8 mouse cellular contexts compared by ENCODE assay signal in genomic region chr2:136947937-136948336, GRCm38 (mm10). TPM values are rescaled to one million over a fixed set of nuclear protein-coding genes. Genes with fewer than 3 reads are reported as not detected.
A peak's percentile ranks its signal among the peaks of the same experiment; 100 is the strongest.
DNase-seq lines count a peak whose midpoint lies in the region; ATAC-seq lines count a peak whose summit lies in the region.

No protein-coding gene starts in this region.

- no peaks in the 10 kb centered on the region for H3K36me3 ChIP-seq in kidney, embryonic 16.5 days (ENCODE audit: insufficient read depth, low read length)
- no peaks in the 10 kb centered on the region for H3K36me3 ChIP-seq in heart, embryonic 13.5 days

- WGBS in kidney, embryonic 16.5 days, result 25% methylated on average over 5 of the region's 5 CpGs
- WGBS in heart, embryonic 13.5 days, result 6% methylated on average over 5 of the region's 5 CpGs

- H3K4me2 ChIP-seq in kidney, embryonic 16.5 days (replicated peaks; ENCODE audit: low read depth, low read length), result no peak overlapping the region
- no peak overlapping the region for H3K4me2 ChIP-seq in heart, embryonic 13.5 days

- H3K9me3 ChIP-seq in kidney, embryonic 16.5 days (ENCODE audit: low read length), result no peaks in the 10 kb centered on the region
- H3K9me3 ChIP-seq in heart, embryonic 13.5 days, result no peaks in the 10 kb centered on the region

- H3K27me3 ChIP-seq in kidney, embryonic 16.5 days (ENCODE audit: insufficient read depth, low read length), result no peaks in the 10 kb centered on the region
- H3K27me3 ChIP-seq in heart, embryonic 13.5 days (replicated peaks), result no peaks in the 10 kb centered on the region

- H3K4me3 ChIP-seq in kidney, embryonic 16.5 days (ENCODE audit: low read length), result no peak overlapping the region
- H3K4me3 ChIP-seq in heart, embryonic 13.5 days, result no peak overlapping the region

- peaks cover 2% of the 10 kb centered on the region; the same call in 1 of the 2 replicates for H3K4me1 ChIP-seq in kidney, embryonic 16.5 days (ENCODE audit: insufficient read depth, low read length)
- H3K4me1 ChIP-seq in heart, embryonic 13.5 days, result peaks cover 41% of the 10 kb centered on the region

- DNase-seq in kidney, adult 11 months, result peak; percentile 11
- DNase-seq in adrenal gland, postnatal 25 days, result peak; percentile 6
- DNase-seq in lung, postnatal 14 days, result peak; percentile 27
- DNase-seq in T-cell, adult 2 months (ENCODE audit: low spot score), result no peak
- no peak for DNase-seq in spleen, postnatal 14 days (ENCODE audit: low spot score in 2 of 2)
- DNase-seq in cerebellum, postnatal 36 days, result no peak

- ATAC-seq in kidney, embryonic 16.5 days (ENCODE audit: low FRiP score, low TSS enrichment), result no peak
- ATAC-seq in heart, embryonic 13.5 days (ENCODE audit: extremely low read depth, insufficient number of reproducible peaks, low FRiP score, low TSS enrichment), result no peak

- no peak overlapping the region for H3K27ac ChIP-seq in kidney, embryonic 16.5 days (ENCODE audit: low read length)
- peak overlapping the region; percentile 46 for H3K27ac ChIP-seq in heart, embryonic 13.5 days (replicated peaks)

- no peak overlapping the region for H3K9ac ChIP-seq in kidney, embryonic 16.5 days (replicated peaks; ENCODE audit: low read length)
- no peak overlapping the region for H3K9ac ChIP-seq in heart, embryonic 13.5 days

RNA-seq across cellular contexts. Expression of gene AL731706.1, which starts 56.7 kb away (rescaled TPM):
- 29.4 and 32.5 TPM in 2 replicates for polyA plus RNA-seq in kidney, embryonic 16.5 days (2015; fragmentation: Nextera tagmentation; extraction: Ambion mirVana)
- total RNA-seq in adrenal gland, postnatal 25 days (2021), result 19.4 and 21.0 TPM in 2 replicates
- 34.1 and 43.3 TPM in 2 replicates for polyA plus RNA-seq in heart, embryonic 13.5 days (2015; fragmentation: Nextera tagmentation; extraction: Ambion mirVana)

RNA-seq across cellular contexts. Expression of gene Mkks, which starts 56.7 kb away (rescaled TPM):
- polyA plus RNA-seq in kidney, embryonic 16.5 days (2015; fragmentation: Nextera tagmentation; extraction: Ambion mirVana), result 17.1 and 18.2 TPM in 2 replicates
- 18.8 TPM in 2 replicates for total RNA-seq in adrenal gland, postnatal 25 days (2021)
- 17.9 and 19.5 TPM in 2 replicates for polyA plus RNA-seq in heart, embryonic 13.5 days (2015; fragmentation: Nextera tagmentation; extraction: Ambion mirVana)

RNA-seq across cellular contexts. Expression of gene Slx4ip, which starts 56.9 kb away (rescaled TPM):
- 6.5 and 8.1 TPM in 2 replicates for polyA plus RNA-seq in kidney, embryonic 16.5 days (2015; fragmentation: Nextera tagmentation; extraction: Ambion mirVana)
- 7.7 and 8.5 TPM in 2 replicates for total RNA-seq in adrenal gland, postnatal 25 days (2021)
- 4.2 and 4.5 TPM in 2 replicates for polyA plus RNA-seq in heart, embryonic 13.5 days (2015; fragmentation: Nextera tagmentation; extraction: Ambion mirVana)

Comparison
In these comparisons a context has a peak if more than half of its experiments do, and no peak if none do; other contexts are left out.
1. DNase-seq: peak in kidney, adult 11 months (single experiment), adrenal gland, postnatal 25 days (single experiment) and lung, postnatal 14 days (single experiment); none in T-cell, adult 2 months (single experiment), spleen, postnatal 14 days (0 of 2) and cerebellum, postnatal 36 days (0 of 2).